23 mouse cellular contexts compared by ENCODE assay signal in the genomic region with DNA sequence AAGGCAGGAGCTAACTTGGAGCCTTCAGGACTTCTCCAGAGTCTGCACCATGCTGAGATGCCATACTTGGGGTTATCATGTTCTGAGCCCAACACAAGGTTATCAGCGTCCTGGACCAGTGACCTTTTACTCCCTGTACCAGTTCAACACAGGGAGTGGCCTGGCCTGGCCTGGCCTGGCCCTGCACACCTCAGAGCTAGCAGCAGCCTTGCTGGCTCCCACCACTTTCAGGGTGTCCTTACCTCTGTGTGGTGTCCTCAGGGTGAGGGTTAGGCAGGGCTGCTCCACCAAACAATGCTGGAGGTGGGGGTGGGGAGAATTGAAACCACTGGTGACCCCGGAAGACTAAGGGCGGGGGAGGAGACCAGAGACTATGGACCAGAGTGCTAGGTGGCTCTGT. TPM values are rescaled to one million over a fixed set of nuclear protein-coding genes. Genes with fewer than 3 reads are reported as not detected.
A peak's percentile ranks its signal among the peaks of the same experiment; 100 is the strongest.
DNase-seq lines count a peak whose midpoint lies in the region; ATAC-seq and TF ChIP-seq lines count a peak whose summit lies in the region.
"Had no signal": no experiment of that assay in that cellular context is flagged by ENCODE, and none has a peak within 500 bp of the region (broad histone marks: within the 10 kb centered on the region; RNA-seq: fewer than 3 reads in every experiment).

No protein-coding gene starts in this region.

- H3K27me3 ChIP-seq in heart, embryonic 12.5 days (replicated peaks), result peaks cover 82% of the 10 kb centered on the region
- peaks cover 70% of the 10 kb centered on the region for H3K27me3 ChIP-seq in heart, embryonic 10.5 days (ENCODE audit: insufficient read depth, poor library complexity, severe bottlenecking)
- no peaks in the 10 kb centered on the region for H3K27me3 ChIP-seq in lung, postnatal 0 days (replicated peaks; ENCODE audit: insufficient read depth, low read length)
- H3K27me3 ChIP-seq in liver, postnatal 0 days (ENCODE audit: insufficient read depth, low read length), result 0 out of 2 replicates have a peak, but pooled peaks cover 4% of the 10 kb centered on the region
- H3K27me3 ChIP-seq: lung, embryonic 15.5 days; midbrain, embryonic 12.5 days; neural tube, embryonic 12.5 days had no signal

- no peaks in the 10 kb centered on the region for H3K9me3 ChIP-seq in heart, embryonic 12.5 days (replicated peaks)
- H3K9me3 ChIP-seq in heart, embryonic 10.5 days, result no peaks in the 10 kb centered on the region
- no peaks in the 10 kb centered on the region for H3K9me3 ChIP-seq in lung, postnatal 0 days (ENCODE audit: low read length)
- no peaks in the 10 kb centered on the region for H3K9me3 ChIP-seq in liver, postnatal 0 days (ENCODE audit: low read length)
- H3K9me3 ChIP-seq: heart, embryonic 15.5 days; lung, embryonic 15.5 days; midbrain, embryonic 12.5 days; neural tube, embryonic 12.5 days had no signal

- TF ChIP-seq CTCF in lung, postnatal 0 days (IDR thresholded peaks at IDR 0.05), result no peak
- no peak for TF ChIP-seq CTCF in liver, postnatal 0 days (IDR thresholded peaks at IDR 0.05; ENCODE audit: low read depth)

- H3K9ac ChIP-seq in heart, embryonic 12.5 days, result no peak overlapping the region
- no peak overlapping the region for H3K9ac ChIP-seq in lung, postnatal 0 days (replicated peaks; ENCODE audit: low read depth)
- H3K9ac ChIP-seq in liver, postnatal 0 days (replicated peaks), result no peak overlapping the region
- H3K9ac ChIP-seq: heart, embryonic 15.5 days; lung, embryonic 15.5 days; midbrain, embryonic 12.5 days; neural tube, embryonic 12.5 days had no signal

- H3K4me2 ChIP-seq in heart, embryonic 12.5 days, result no peak overlapping the region
- no peak overlapping the region for H3K4me2 ChIP-seq in lung, postnatal 0 days (replicated peaks; ENCODE audit: low read depth, low read length)
- H3K4me2 ChIP-seq in liver, postnatal 0 days (ENCODE audit: low read depth, low read length), result no peak overlapping the region
- H3K4me2 ChIP-seq: heart, embryonic 15.5 days; lung, embryonic 15.5 days; midbrain, embryonic 12.5 days; neural tube, embryonic 12.5 days had no signal

- H3K4me3 ChIP-seq in heart, embryonic 12.5 days, result no peak overlapping the region
- H3K4me3 ChIP-seq in heart, embryonic 10.5 days, result no peak overlapping the region
- no peak overlapping the region for H3K4me3 ChIP-seq in lung, postnatal 0 days (ENCODE audit: low read depth, low read length)
- no peak overlapping the region for H3K4me3 ChIP-seq in liver, postnatal 0 days (ENCODE audit: low read depth, low read length)
- H3K4me3 ChIP-seq: gastrocnemius, adult 2 months; heart, embryonic 15.5 days; layer of hippocampus, adult 2 months; lung, embryonic 15.5 days; midbrain, embryonic 12.5 days; neural tube, embryonic 12.5 days had no signal

- 0 out of 2 replicates have a peak, but pooled peaks have one; percentile 38 for ATAC-seq in heart, embryonic 12.5 days (ENCODE audit: insufficient number of reproducible peaks, low FRiP score)
- ATAC-seq in lung, postnatal 0 days, result peak; percentile 37
- ATAC-seq in liver, postnatal 0 days, result peak; percentile 33; the same call in 1 of the 2 replicates

- 64% methylated on average over 3 of the region's 3 CpGs for WGBS in heart, embryonic 12.5 days
- WGBS in heart, embryonic 10.5 days, result 56% methylated on average over 3 of the region's 3 CpGs
- WGBS in lung, postnatal 0 days, result 64% methylated on average over 3 of the region's 3 CpGs
- WGBS in liver, postnatal 0 days (ENCODE audit: insufficient replicate concordance), result 48% methylated on average over 3 of the region's 3 CpGs

- H3K36me3 ChIP-seq in heart, embryonic 12.5 days, result no peaks in the 10 kb centered on the region
- no peaks in the 10 kb centered on the region for H3K36me3 ChIP-seq in heart, embryonic 10.5 days
- H3K36me3 ChIP-seq in lung, postnatal 0 days (ENCODE audit: insufficient read depth, low read length), result no peaks in the 10 kb centered on the region
- H3K36me3 ChIP-seq in liver, postnatal 0 days (replicated peaks; ENCODE audit: insufficient read depth, low read length), result no peaks in the 10 kb centered on the region
- H3K36me3 ChIP-seq: heart, embryonic 15.5 days; lung, embryonic 15.5 days; midbrain, embryonic 12.5 days; neural tube, embryonic 12.5 days had no signal

- TF ChIP-seq EP300 in lung, postnatal 0 days (IDR thresholded peaks at IDR 0.05), result no peak
- no peak for TF ChIP-seq EP300 in liver, postnatal 0 days (IDR thresholded peaks at IDR 0.05; ENCODE audit: low read depth)

- no peak for DNase-seq in heart, embryonic 10.5 days (ENCODE audit: low spot score)
- no peak for DNase-seq in lung, postnatal 0 days (ENCODE audit: low spot score)
- no peak for DNase-seq in lung, postnatal 36 days
- no peak for DNase-seq in liver, postnatal 0 days
- DNase-seq in embryo, embryonic 9.5 days (ENCODE audit: extremely low spot score), result no peak
- no peak for DNase-seq in adipocyte (ENCODE audit: low spot score)
- no peak for DNase-seq in heart, adult 8-10 months (ENCODE audit: low spot score)
- DNase-seq: cerebellum, adult 9-11 months; gastrocnemius, adult 2 months; heart, adult 11 months; kidney, postnatal 14 days; layer of hippocampus, postnatal 36 days; right cerebral cortex, adult 18-20 months; spleen, adult 18-20 months had no signal

- no peak overlapping the region for H3K27ac ChIP-seq in heart, embryonic 12.5 days (ENCODE audit: poor library complexity, severe bottlenecking)
- H3K27ac ChIP-seq in heart, embryonic 10.5 days, result no peak overlapping the region
- no peak overlapping the region for H3K27ac ChIP-seq in lung, postnatal 0 days (ENCODE audit: low read length)
- H3K27ac ChIP-seq in liver, postnatal 0 days (ENCODE audit: low read depth), result no peak overlapping the region
- H3K27ac ChIP-seq: gastrocnemius, adult 2 months; heart, embryonic 15.5 days; layer of hippocampus, adult 2 months; lung, embryonic 15.5 days; midbrain, embryonic 12.5 days; neural tube, embryonic 12.5 days had no signal

- peaks cover 38% of the 10 kb centered on the region for H3K4me1 ChIP-seq in heart, embryonic 12.5 days (replicated peaks)
- peaks cover 32% of the 10 kb centered on the region for H3K4me1 ChIP-seq in heart, embryonic 10.5 days
- H3K4me1 ChIP-seq in lung, postnatal 0 days (ENCODE audit: insufficient read depth, low read depth, low read length), result no peaks in the 10 kb centered on the region
- H3K4me1 ChIP-seq in liver, postnatal 0 days (ENCODE audit: insufficient read depth), result 0 out of 2 replicates have a peak, but pooled peaks cover 4% of the 10 kb centered on the region
- H3K4me1 ChIP-seq: lung, embryonic 15.5 days; midbrain, embryonic 12.5 days; neural tube, embryonic 12.5 days had no signal

RNA-seq across cellular contexts. Expression of gene Gpr37l1, which starts 15.5 kb away (rescaled TPM):
- not detected in 2 replicates for polyA plus RNA-seq in heart, embryonic 12.5 days (2016; fragmentation: Nextera tagmentation; extraction: Ambion mirVana)
- polyA plus RNA-seq in heart, embryonic 10.5 days (2016; fragmentation: Nextera tagmentation; extraction: Ambion mirVana), result not detected in 2 replicates
- 0.06 and 0.19 TPM in 2 replicates for polyA plus RNA-seq in lung, postnatal 0 days (2015; fragmentation: Nextera tagmentation; extraction: Ambion mirVana)
- polyA plus RNA-seq in liver, postnatal 0 days (2015; fragmentation: Nextera tagmentation; extraction: Ambion mirVana), result not detected in 2 replicates
- total RNA-seq in heart, adult 8-10 months (2022), result under 1 TPM; 0.44 to 0.71 (median 0.65) TPM
- total RNA-seq: hematopoietic stem cell, adult 5-6 weeks; megakaryocyte progenitor cell, adult 5-6 weeks; monocyte, adult 5-6 weeks had no signal
- polyA plus RNA-seq: heart, embryonic 15.5 days; midbrain, embryonic 12.5 days had no signal

RNA-seq across cellular contexts. Expression of gene Arl8a, which starts 36.4 kb away (rescaled TPM):
- polyA plus RNA-seq in heart, embryonic 12.5 days (2016; fragmentation: Nextera tagmentation; extraction: Ambion mirVana), result 36.4 and 36.6 TPM in 2 replicates
- 28.0 and 36.5 TPM in 2 replicates for polyA plus RNA-seq in heart, embryonic 10.5 days (2016; fragmentation: Nextera tagmentation; extraction: Ambion mirVana)
- polyA plus RNA-seq in lung, postnatal 0 days (2015; fragmentation: Nextera tagmentation; extraction: Ambion mirVana), result 51.8 and 56.3 TPM in 2 replicates
- 11.3 and 12.5 TPM in 2 replicates for polyA plus RNA-seq in liver, postnatal 0 days (2015; fragmentation: Nextera tagmentation; extraction: Ambion mirVana)
- total RNA-seq in heart, adult 8-10 months (2022), result 10 to 100 TPM; 19.0 to 21.4 (median 20.7) TPM

RNA-seq across cellular contexts. Expression of gene Ptpn7, which starts 50.5 kb away (rescaled TPM):
- 1.0 and 1.4 TPM in 2 replicates for polyA plus RNA-seq in heart, embryonic 12.5 days (2016; fragmentation: Nextera tagmentation; extraction: Ambion mirVana)
- 1.5 and 5.0 TPM in 2 replicates for polyA plus RNA-seq in heart, embryonic 10.5 days (2016; fragmentation: Nextera tagmentation; extraction: Ambion mirVana)
- polyA plus RNA-seq in lung, postnatal 0 days (2015; fragmentation: Nextera tagmentation; extraction: Ambion mirVana), result 2.9 and 3.0 TPM in 2 replicates
- 5.4 and 6.7 TPM in 2 replicates for polyA plus RNA-seq in liver, postnatal 0 days (2015; fragmentation: Nextera tagmentation; extraction: Ambion mirVana)
- 1 to 10 TPM in 1 of 4 experiments, under 1 TPM in 3; 0.34 to 1.5 (median 0.49) TPM for total RNA-seq in heart, adult 8-10 months (2022)
- total RNA-seq: layer of hippocampus, adult 2 months; layer of hippocampus, postnatal 36 days had no signal
